Mouse (Mus musculus) stomach, postnatal 0 days (tissue): Measurements from ENCODE around the gene Rad51b.

Experiments
- CTCF ChIP-seq: IDR thresholded peaks from 2 replicates; pipeline ENCODE4 v1.5.1; 2016; ENCODE audit warnings: antibody characterized with exemption, low read depth, mild to moderate bottlenecking, moderate library complexity
- EP300 ChIP-seq: optimal IDR thresholded peaks from 2 replicates; pipeline ENCODE3; 2016; ENCODE audit warnings: antibody characterized with exemption

DNA sequence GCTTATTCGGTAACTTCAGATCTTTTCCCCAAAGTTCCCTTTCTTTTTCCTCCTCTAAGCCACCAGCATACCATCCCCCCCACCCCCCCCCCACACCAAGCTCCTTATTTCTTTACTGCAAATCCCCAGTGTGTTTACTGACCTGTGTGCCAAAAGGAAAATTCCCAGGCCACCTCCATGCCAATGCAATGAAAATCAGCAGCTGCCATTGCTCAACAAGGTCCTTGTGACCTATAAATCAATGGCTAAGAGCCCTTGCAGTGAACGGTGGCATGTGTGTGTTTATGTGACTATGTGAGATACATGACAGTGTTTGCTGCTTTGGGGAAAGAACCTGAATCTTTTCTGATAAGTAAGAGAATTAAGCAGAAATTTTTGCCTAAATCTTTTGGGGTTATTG, 301.8 kb downstream of the Rad51b start:
- TF ChIP-seq CTCF = no peak
- TF ChIP-seq EP300 = no peak
